Mouse (Mus musculus): Measurements from ENCODE around the gene Gse1. TPM values are rescaled to one million over a fixed set of nuclear protein-coding genes. Genes with fewer than 3 reads are reported as not detected.

The Gse1 gene
- total RNA-seq, 2 experiments from 2014 or later = 105 to 134 TPM

GRCm38 (mm10) chr8:120208113-120208512 lies 20.1 kb upstream of the Gse1 start:
- no peak for ATAC-seq (replicated peaks; ENCODE audit: low FRiP score, poor library complexity, severe bottlenecking)

GRCm38 (mm10) chr8:120211345-120211744 lies 16.9 kb upstream of the Gse1 start:
- ATAC-seq (replicated peaks; ENCODE audit: low FRiP score, poor library complexity, severe bottlenecking) = no peak

- ATAC-seq (replicated peaks; ENCODE audit: low FRiP score, poor library complexity, severe bottlenecking) = no peak
These were observed 15.7 kb upstream of the Gse1 start for GRCm38 (mm10) chr8:120212596-120212995.

GRCm38 (mm10) chr8:120213229-120213628 lies 15.0 kb upstream of the Gse1 start:
- ATAC-seq (replicated peaks; ENCODE audit: low FRiP score, poor library complexity, severe bottlenecking) = no peak

- ATAC-seq (replicated peaks; ENCODE audit: low FRiP score, poor library complexity, severe bottlenecking) = no peak
These were observed 14.3 kb upstream of the Gse1 start for GRCm38 (mm10) chr8:120213939-120214338.

GRCm38 (mm10) chr8:120215416-120216141 lies 12.7 kb upstream of the Gse1 start:
- ATAC-seq (replicated peaks; ENCODE audit: low FRiP score, poor library complexity, severe bottlenecking) = no peak

- ATAC-seq (replicated peaks; ENCODE audit: low FRiP score, poor library complexity, severe bottlenecking) = no peak
These were observed 11.1 kb upstream of the Gse1 start for GRCm38 (mm10) chr8:120216855-120217830.

- no peak for ATAC-seq (replicated peaks; ENCODE audit: low FRiP score, poor library complexity, severe bottlenecking)
These were observed 5.7 kb upstream of the Gse1 start for GRCm38 (mm10) chr8:120222548-120222947.

- no peak for ATAC-seq (replicated peaks; ENCODE audit: low FRiP score, poor library complexity, severe bottlenecking)
These were observed 3.5 kb upstream of the Gse1 start for GRCm38 (mm10) chr8:120224521-120225420.

GRCm38 (mm10) chr8:120225421-120226151 lies 2.7 kb upstream of the Gse1 start:
- ATAC-seq (replicated peaks; ENCODE audit: low FRiP score, poor library complexity, severe bottlenecking) = no peak

GRCm38 (mm10) chr8:120226700-120227577 lies 1.3 kb upstream of the Gse1 start:
- ATAC-seq (replicated peaks; ENCODE audit: low FRiP score, poor library complexity, severe bottlenecking) = no peak

GRCm38 (mm10) chr8:120227578-120227876 lies 729 bp upstream of the Gse1 start:
- no peak for ATAC-seq (replicated peaks; ENCODE audit: low FRiP score, poor library complexity, severe bottlenecking)

GRCm38 (mm10) chr8:120228781-120229573 lies 721 bp downstream of the Gse1 start:
- ATAC-seq (replicated peaks; ENCODE audit: low FRiP score, poor library complexity, severe bottlenecking) = no peak

- no peak for ATAC-seq (replicated peaks; ENCODE audit: low FRiP score, poor library complexity, severe bottlenecking)
These were observed 1.3 kb downstream of the Gse1 start for GRCm38 (mm10) chr8:120229574-120229916.

- ATAC-seq (replicated peaks; ENCODE audit: low FRiP score, poor library complexity, severe bottlenecking) = no peak
These were observed 1.8 kb downstream of the Gse1 start for GRCm38 (mm10) chr8:120230081-120230480.

- ATAC-seq (replicated peaks; ENCODE audit: low FRiP score, poor library complexity, severe bottlenecking) = no peak
These were observed 2.7 kb downstream of the Gse1 start for GRCm38 (mm10) chr8:120230715-120231614.

GRCm38 (mm10) chr8:120231870-120232269 lies 3.6 kb downstream of the Gse1 start:
- ATAC-seq (replicated peaks; ENCODE audit: low FRiP score, poor library complexity, severe bottlenecking) = no peak

Measured in erythroid progenitor cell, adult 5-6 weeks (primary cell).